Mouse (Mus musculus): Measurements from ENCODE around the gene Fabp2.

DNA sequence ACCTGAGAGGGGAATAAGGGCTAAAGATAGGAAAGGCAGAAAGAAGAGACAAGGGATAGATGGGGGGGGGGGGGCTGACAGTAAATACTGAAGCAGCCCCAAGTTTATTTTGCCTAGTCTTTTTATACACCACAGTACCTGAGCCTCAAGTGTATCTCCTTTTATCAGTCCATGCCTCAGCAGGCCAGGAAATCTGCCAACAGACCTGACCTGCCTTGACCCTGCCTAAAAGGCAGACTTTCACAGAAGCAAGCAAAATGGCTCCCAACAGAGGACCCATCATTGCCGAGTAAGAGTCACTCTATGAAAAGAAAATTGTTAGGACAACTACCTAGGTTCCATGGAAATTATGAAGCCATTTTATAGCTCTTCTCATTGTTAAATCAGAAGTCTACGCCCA, 13.0 kb downstream of the Fabp2 start:
- TF ChIP-seq CTCF (IDR thresholded peaks at IDR 0.05; ENCODE audit: low read depth) (no peak), EP300 (IDR thresholded peaks at IDR 0.05; ENCODE audit: low read depth) (no peak)
